Comparison of ENCODE assay signal across 12 mouse cellular contexts in genomic region chr9:113793966-113794365, GRCm38 (mm10). TPM values are rescaled to one million over a fixed set of nuclear protein-coding genes. Genes with fewer than 3 reads are reported as not detected.
DNase-seq lines count a peak whose midpoint lies in the region; ATAC-seq lines count a peak whose summit lies in the region.
"Had no signal": no experiment of that assay in that cellular context is flagged by ENCODE, and none has a peak within 500 bp of the region (broad histone marks: within the 10 kb centered on the region; RNA-seq: fewer than 3 reads in every experiment).

No protein-coding gene starts in this region.

- peak overlapping the region; percentile 55; the same call in 1 of the 2 replicates for H3K4me2 ChIP-seq in kidney, embryonic 15.5 days
- H3K4me2 ChIP-seq in kidney, embryonic 14.5 days (replicated peaks; ENCODE audit: low read depth, low read length): no peak overlapping the region
- H3K4me2 ChIP-seq in embryonic facial prominence, embryonic 13.5 days: peak overlapping the region; percentile 65
- peak overlapping the region; percentile 74 for H3K4me2 ChIP-seq in forebrain, embryonic 14.5 days (ENCODE audit: low read length)
- H3K4me2 ChIP-seq in midbrain, embryonic 12.5 days (replicated peaks): peak overlapping the region; percentile 61

- peak; percentile 11 for DNase-seq in forebrain, embryonic 14.5 days (ENCODE audit: low spot score)
- no peak for DNase-seq in urinary bladder, postnatal 25 days (ENCODE audit: low spot score)
- no peak for DNase-seq in layer of hippocampus, adult 9-10 months (ENCODE audit: low spot score)
- DNase-seq: adrenal gland, postnatal 14 days had no signal

- ATAC-seq in kidney, embryonic 15.5 days (replicated peaks; ENCODE audit: low FRiP score): no peak
- ATAC-seq in kidney, embryonic 14.5 days (ENCODE audit: low FRiP score, low TSS enrichment): no peak
- ATAC-seq in embryonic facial prominence, embryonic 13.5 days (ENCODE audit: insufficient number of reproducible peaks, insufficient read depth, low FRiP score, low TSS enrichment, low read depth): no peak
- no peak for ATAC-seq in forebrain, embryonic 14.5 days
- ATAC-seq in midbrain, embryonic 12.5 days (ENCODE audit: low FRiP score, low read depth): no peak
- no peak for ATAC-seq in megakaryocyte, adult 5-6 weeks (ENCODE audit: poor library complexity, severe bottlenecking)

- H3K27me3 ChIP-seq in kidney, embryonic 15.5 days: no peaks in the 10 kb centered on the region
- no peaks in the 10 kb centered on the region for H3K27me3 ChIP-seq in kidney, embryonic 14.5 days (ENCODE audit: control insufficient read depth, insufficient read depth, low read length)
- no peaks in the 10 kb centered on the region for H3K27me3 ChIP-seq in embryonic facial prominence, embryonic 13.5 days
- H3K27me3 ChIP-seq in forebrain, embryonic 14.5 days (replicated peaks; ENCODE audit: control insufficient read depth, insufficient read depth, low read length): no peaks in the 10 kb centered on the region
- H3K27me3 ChIP-seq in midbrain, embryonic 12.5 days: no peaks in the 10 kb centered on the region
- H3K27me3 ChIP-seq: lung, embryonic 15.5 days; stomach, embryonic 15.5 days had no signal

- no peak overlapping the region for H3K4me3 ChIP-seq in kidney, embryonic 15.5 days (replicated peaks)
- H3K4me3 ChIP-seq in kidney, embryonic 14.5 days (ENCODE audit: low read length): no peak overlapping the region; the same call in 1 of the 2 replicates
- no peak overlapping the region for H3K4me3 ChIP-seq in embryonic facial prominence, embryonic 13.5 days
- H3K4me3 ChIP-seq in forebrain, embryonic 14.5 days (ENCODE audit: low read depth, low read length): peak overlapping the region; percentile 41
- H3K4me3 ChIP-seq in midbrain, embryonic 12.5 days: peak overlapping the region; percentile 47

- H3K27ac ChIP-seq in kidney, embryonic 15.5 days: no peak overlapping the region
- no peak overlapping the region for H3K27ac ChIP-seq in kidney, embryonic 14.5 days (ENCODE audit: low read depth, low read length)
- no peak overlapping the region for H3K27ac ChIP-seq in embryonic facial prominence, embryonic 13.5 days
- H3K27ac ChIP-seq in forebrain, embryonic 14.5 days (ENCODE audit: low read depth, low read length): no peak overlapping the region
- peak overlapping the region; percentile 42; the same call in 1 of the 2 replicates for H3K27ac ChIP-seq in midbrain, embryonic 12.5 days (replicated peaks)
- H3K27ac ChIP-seq: lung, embryonic 15.5 days had no signal

- WGBS in kidney, embryonic 15.5 days: 85% methylated on average over 2 of the region's 2 CpGs
- 79% methylated on average over 2 of the region's 2 CpGs for WGBS in kidney, embryonic 14.5 days
- WGBS in embryonic facial prominence, embryonic 13.5 days: 83% methylated on average over 2 of the region's 2 CpGs
- 77% methylated on average over 2 of the region's 2 CpGs for WGBS in forebrain, embryonic 14.5 days
- 79% methylated on average over 2 of the region's 2 CpGs for WGBS in midbrain, embryonic 12.5 days

- H3K36me3 ChIP-seq in kidney, embryonic 15.5 days: no peaks in the 10 kb centered on the region
- H3K36me3 ChIP-seq in kidney, embryonic 14.5 days (ENCODE audit: control insufficient read depth, insufficient read depth, low read length): no peaks in the 10 kb centered on the region
- H3K36me3 ChIP-seq in embryonic facial prominence, embryonic 13.5 days: no peaks in the 10 kb centered on the region
- H3K36me3 ChIP-seq in forebrain, embryonic 14.5 days (ENCODE audit: control insufficient read depth, insufficient read depth, low read length): no peaks in the 10 kb centered on the region
- H3K36me3 ChIP-seq in midbrain, embryonic 12.5 days: no peaks in the 10 kb centered on the region
- H3K36me3 ChIP-seq: lung, embryonic 15.5 days; stomach, embryonic 15.5 days had no signal

- H3K9ac ChIP-seq in kidney, embryonic 15.5 days: no peak overlapping the region
- H3K9ac ChIP-seq in kidney, embryonic 14.5 days (ENCODE audit: low read depth, low read length): no peak overlapping the region
- H3K9ac ChIP-seq in embryonic facial prominence, embryonic 13.5 days: no peak overlapping the region
- peak overlapping the region; percentile 73; the same call in 1 of the 2 replicates for H3K9ac ChIP-seq in forebrain, embryonic 14.5 days (ENCODE audit: low read length)
- H3K9ac ChIP-seq in midbrain, embryonic 12.5 days (replicated peaks): 0 out of 2 replicates have a peak overlapping the region, but pooled peaks have one; percentile 20
- H3K9ac ChIP-seq: lung, embryonic 15.5 days; stomach, embryonic 15.5 days had no signal

- H3K4me1 ChIP-seq in kidney, embryonic 15.5 days: peaks cover 15% of the 10 kb centered on the region
- H3K4me1 ChIP-seq in kidney, embryonic 14.5 days (ENCODE audit: control insufficient read depth, insufficient read depth, low read length): peaks cover 5% of the 10 kb centered on the region; the same call in 1 of the 2 replicates
- peaks cover 15% of the 10 kb centered on the region for H3K4me1 ChIP-seq in embryonic facial prominence, embryonic 13.5 days
- H3K4me1 ChIP-seq in forebrain, embryonic 14.5 days (ENCODE audit: control insufficient read depth, insufficient read depth, low read length): peaks cover 16% of the 10 kb centered on the region
- peaks cover 20% of the 10 kb centered on the region for H3K4me1 ChIP-seq in midbrain, embryonic 12.5 days

- no peaks in the 10 kb centered on the region for H3K9me3 ChIP-seq in kidney, embryonic 15.5 days (replicated peaks)
- H3K9me3 ChIP-seq in kidney, embryonic 14.5 days (ENCODE audit: control insufficient read depth, low read length): no peaks in the 10 kb centered on the region
- H3K9me3 ChIP-seq in embryonic facial prominence, embryonic 13.5 days: no peaks in the 10 kb centered on the region
- no peaks in the 10 kb centered on the region for H3K9me3 ChIP-seq in forebrain, embryonic 14.5 days (replicated peaks; ENCODE audit: control insufficient read depth, low read length)
- no peaks in the 10 kb centered on the region for H3K9me3 ChIP-seq in midbrain, embryonic 12.5 days
- H3K9me3 ChIP-seq: G1E; lung, embryonic 15.5 days; stomach, embryonic 15.5 days had no signal

RNA-seq across cellular contexts. Expression of gene Clasp2, which starts 52.7 kb away (rescaled TPM):
- 25.4 and 25.6 TPM in 2 replicates for polyA plus RNA-seq in kidney, embryonic 15.5 days (2015; fragmentation: Nextera tagmentation; extraction: Ambion mirVana)
- 20.3 and 29.6 TPM in 2 replicates for polyA plus RNA-seq in kidney, embryonic 14.5 days (2014; fragmentation: Nextera tagmentation; extraction: Ambion mirVana)
- 28.0 and 31.2 TPM in 2 replicates for polyA plus RNA-seq in embryonic facial prominence, embryonic 13.5 days (2015; fragmentation: Nextera tagmentation; extraction: Ambion mirVana)
- 86.2 and 124 TPM in 2 replicates for polyA plus RNA-seq in forebrain, embryonic 14.5 days (2014; fragmentation: Nextera tagmentation; extraction: Ambion mirVana)
- polyA plus RNA-seq in midbrain, embryonic 12.5 days (2016; fragmentation: Nextera tagmentation; extraction: Ambion mirVana): 78.8 and 87.4 TPM in 2 replicates
- total RNA-seq in megakaryocyte, adult 5-6 weeks (2015): 32.2 and 36.0 TPM in 2 replicates
- total RNA-seq in megakaryocyte, adult 5-6 weeks (2017): 32.2 and 35.8 TPM in 2 replicates

Comparison
In these comparisons a context has a peak if more than half of its experiments do, and no peak if none do; other contexts are left out.
1. H3K4me3 ChIP-seq: peak in forebrain, embryonic 14.5 days (single experiment) and midbrain, embryonic 12.5 days (single experiment); none in kidney, embryonic 15.5 days (single experiment), kidney, embryonic 14.5 days (single experiment) and embryonic facial prominence, embryonic 13.5 days (single experiment).
2. H3K9ac ChIP-seq: peak in forebrain, embryonic 14.5 days (single experiment) and midbrain, embryonic 12.5 days (single experiment); none in kidney, embryonic 15.5 days (single experiment), kidney, embryonic 14.5 days (single experiment) and embryonic facial prominence, embryonic 13.5 days (single experiment).